ENCODE assay signal across 9 mouse cellular contexts in genomic region chr12:70367326-70368248, GRCm38 (mm10). TPM values are rescaled to one million over a fixed set of nuclear protein-coding genes. Genes with fewer than 3 reads are reported as not detected.
DNase-seq lines count a peak whose midpoint lies in the region; ATAC-seq and TF ChIP-seq lines count a peak whose summit lies in the region.
"Had no signal": no experiment of that assay in that cellular context is flagged by ENCODE, and none has a peak within 500 bp of the region (broad histone marks: within the 10 kb centered on the region; RNA-seq: fewer than 3 reads in every experiment).

No protein-coding gene starts in this region.

- peak; percentile 97 for ATAC-seq in forebrain, embryonic 15.5 days (replicated peaks)
- ATAC-seq in hindbrain, postnatal 0 days, result peak; percentile 98
- peak; percentile 99 for ATAC-seq in midbrain, embryonic 15.5 days (replicated peaks)

- no peaks in the 10 kb centered on the region for H3K36me3 ChIP-seq in forebrain, embryonic 15.5 days
- H3K36me3 ChIP-seq in hindbrain, postnatal 0 days (ENCODE audit: insufficient read depth, low read length), result no peaks in the 10 kb centered on the region
- no peaks in the 10 kb centered on the region for H3K36me3 ChIP-seq in midbrain, embryonic 15.5 days (replicated peaks)

- H3K9ac ChIP-seq in forebrain, embryonic 15.5 days (replicated peaks), result peak overlapping the region; percentile 34
- peak overlapping the region; percentile 46; the same call in 1 of the 2 replicates for H3K9ac ChIP-seq in hindbrain, postnatal 0 days (replicated peaks; ENCODE audit: low read length)
- H3K9ac ChIP-seq in midbrain, embryonic 15.5 days, result peak overlapping the region; percentile 33
- H3K9ac ChIP-seq: liver, embryonic 14.5 days had no signal

- peak overlapping the region; percentile 44 for H3K4me2 ChIP-seq in forebrain, embryonic 15.5 days (replicated peaks)
- H3K4me2 ChIP-seq in hindbrain, postnatal 0 days (ENCODE audit: low read depth, low read length), result peak overlapping the region; percentile 54
- H3K4me2 ChIP-seq in midbrain, embryonic 15.5 days, result peak overlapping the region; percentile 57

- peak overlapping the region; percentile 26 for H3K4me3 ChIP-seq in forebrain, embryonic 15.5 days
- H3K4me3 ChIP-seq in hindbrain, postnatal 0 days (ENCODE audit: low read length), result peak overlapping the region; percentile 17
- H3K4me3 ChIP-seq in left cerebral cortex, adult 2 months, result peak overlapping the region; percentile 17; the same call in 1 of the 2 replicates
- H3K4me3 ChIP-seq in midbrain, embryonic 15.5 days, result peak overlapping the region; percentile 29

- H3K27ac ChIP-seq in forebrain, embryonic 15.5 days (replicated peaks), result peak overlapping the region; percentile 90
- peak overlapping the region; percentile 91 for H3K27ac ChIP-seq in hindbrain, postnatal 0 days
- peak overlapping the region; percentile 97 for H3K27ac ChIP-seq in left cerebral cortex, adult 2 months
- peak overlapping the region; percentile 98 for H3K27ac ChIP-seq in midbrain, embryonic 15.5 days
- H3K27ac ChIP-seq: liver, embryonic 14.5 days had no signal

- WGBS in forebrain, embryonic 15.5 days, result 22% methylated on average over 19 of the region's 19 CpGs
- WGBS in hindbrain, postnatal 0 days, result 10% methylated on average over 19 of the region's 19 CpGs
- WGBS in midbrain, embryonic 15.5 days, result 7% methylated on average over 19 of the region's 19 CpGs

- TF ChIP-seq CTCF in hindbrain, postnatal 0 days (IDR thresholded peaks at IDR 0.05; ENCODE audit: low read depth), result peak; percentile 42; the same call in 1 of the 2 replicates
- TF ChIP-seq CTCF in left cerebral cortex, adult 2 months (IDR thresholded peaks at IDR 0.05), result no peak; the same call in 1 of the 2 replicates

- no peaks in the 10 kb centered on the region for H3K9me3 ChIP-seq in forebrain, embryonic 15.5 days
- no peaks in the 10 kb centered on the region for H3K9me3 ChIP-seq in hindbrain, postnatal 0 days (ENCODE audit: low read length)
- no peaks in the 10 kb centered on the region for H3K9me3 ChIP-seq in midbrain, embryonic 15.5 days

- intact Hi-C loops in left cerebral cortex, adult 2 months (cut with DNase I), result loop anchor here (1.0 kb wide), 1 partner anchor 20 kb away; the partner anchor contains the start of gene Trim9

- peak; percentile 73 for DNase-seq in ES-CJ7 (ENCODE audit: low read depth, low spot score)
- peak; percentile 17 for DNase-seq in cerebellum, adult 11 months
- peak; percentile 92 for DNase-seq in hindbrain, postnatal 0 days (ENCODE audit: low spot score)
- DNase-seq in left cerebral cortex, adult 2 months (ENCODE audit: extremely low spot score in 1 of 2, low spot score in 2 of 2), result peak; percentile 71 to 75
- DNase-seq in telencephalon, adult 2 months (ENCODE audit: low read depth, low spot score), result peak; percentile 89
- DNase-seq in spleen, adult 12 weeks (ENCODE audit: low spot score), result no peak

- peaks cover 16% of the 10 kb centered on the region for H3K4me1 ChIP-seq in forebrain, embryonic 15.5 days
- peaks cover 7% of the 10 kb centered on the region for H3K4me1 ChIP-seq in hindbrain, postnatal 0 days (ENCODE audit: insufficient read depth, low read length)
- peaks cover 23% of the 10 kb centered on the region for H3K4me1 ChIP-seq in midbrain, embryonic 15.5 days

- no peaks in the 10 kb centered on the region for H3K27me3 ChIP-seq in forebrain, embryonic 15.5 days
- H3K27me3 ChIP-seq in hindbrain, postnatal 0 days (ENCODE audit: insufficient read depth, low read length), result no peaks in the 10 kb centered on the region
- no peaks in the 10 kb centered on the region for H3K27me3 ChIP-seq in midbrain, embryonic 15.5 days (replicated peaks)

RNA-seq across cellular contexts. Expression of gene Trim9, which starts 20.2 kb away (rescaled TPM):
- polyA plus RNA-seq in forebrain, embryonic 15.5 days (2015; fragmentation: Nextera tagmentation; extraction: Ambion mirVana), result 45.4 and 51.8 TPM in 2 replicates
- 214 and 239 TPM in 2 replicates for total RNA-seq in hindbrain, postnatal 0 days (2014; rRNA removed)
- 102 and 105 TPM in 2 replicates for polyA plus RNA-seq in hindbrain, postnatal 0 days (2015; fragmentation: Nextera tagmentation; extraction: Ambion mirVana)
- total RNA-seq in left cerebral cortex, adult 2 months (2021), result 100 to 1,000 TPM; 386 to 451 TPM
- 89.2 and 91.8 TPM in 2 replicates for polyA plus RNA-seq in midbrain, embryonic 15.5 days (2015; fragmentation: Nextera tagmentation; extraction: Ambion mirVana)
